Mouse (Mus musculus): ENCODE measurements around the gene Cyct. TPM values are rescaled to one million over a fixed set of nuclear protein-coding genes. Genes with fewer than 3 reads are reported as not detected.

Gene Cyct
- total RNA-seq (2023), result not detected

DNA sequence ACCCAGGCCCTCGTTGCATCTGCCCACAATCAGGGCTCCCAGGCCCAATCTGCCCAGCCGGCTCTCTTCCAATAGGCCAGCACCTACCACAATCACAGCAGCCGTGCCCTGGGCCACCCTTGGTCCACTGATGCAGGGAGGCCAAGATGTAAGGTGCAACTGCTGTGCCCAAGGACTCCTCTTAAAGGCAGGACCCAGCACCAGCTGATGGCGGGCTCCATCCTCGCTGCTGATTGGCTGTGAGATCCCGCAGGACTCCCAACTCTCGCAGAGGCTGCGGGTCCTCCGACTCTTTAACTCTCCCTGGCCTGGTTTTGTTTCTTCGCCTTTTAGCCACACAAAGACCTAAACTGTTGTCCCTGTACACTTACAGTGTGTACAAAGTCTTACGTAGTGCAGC, at the start of gene Cyct:
TSS of gene Cyct (minus strand) at position 225 of the 400 bp plus-strand sequence.

GRCm38 (mm10) chr2:76406151-76406936, 46.1 kb upstream of the Cyct start, which contains the start of gene Osbpl6:
Gene Osbpl6, plus strand, starts transcription at chr2:76406508.

DNA sequence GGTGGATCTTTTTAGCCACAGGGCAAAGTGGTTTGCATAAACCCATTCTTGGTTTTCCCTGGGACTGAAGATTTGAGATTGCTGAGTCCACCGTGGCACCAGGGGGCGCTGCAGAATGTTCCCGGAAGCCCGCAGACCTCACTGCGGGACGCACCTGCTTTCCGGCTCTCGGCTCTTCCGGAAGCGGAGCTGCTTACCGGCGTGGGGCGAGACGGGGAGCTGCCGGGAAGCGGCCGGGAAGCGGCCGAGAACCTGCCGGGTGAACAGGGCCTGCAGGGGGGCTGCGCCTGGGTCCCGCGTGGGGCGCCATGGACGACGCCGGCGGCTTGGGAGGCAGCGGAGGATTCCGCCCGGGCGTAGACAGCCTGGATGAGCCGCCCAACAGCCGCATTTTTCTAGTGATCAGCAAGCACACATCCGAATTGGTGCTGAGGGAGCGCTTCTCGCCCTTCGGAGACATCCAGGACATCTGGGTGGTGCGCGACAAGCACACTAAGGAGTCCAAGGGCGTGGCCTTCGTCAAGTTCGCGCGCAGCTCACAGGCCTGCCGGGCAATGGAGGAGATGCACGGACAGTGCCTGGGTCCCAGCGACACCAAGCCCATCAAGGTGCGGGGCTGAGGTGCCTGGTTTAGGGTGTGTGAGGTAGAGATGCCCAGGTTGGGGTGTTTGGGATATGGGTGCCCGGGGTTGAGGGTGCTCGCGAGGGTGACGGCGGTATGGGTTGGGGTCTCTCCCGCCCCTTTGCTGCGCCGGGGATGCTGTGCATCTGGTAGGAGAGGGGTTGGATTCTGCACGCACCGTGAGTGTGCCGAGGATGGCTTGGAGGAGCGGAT, 9.8 kb upstream of the Cyct start, which contains the start of gene Rbm45:
TSS of gene Rbm45 (plus strand) at position 164 of the 835 bp plus-strand sequence.

GRCm38 (mm10) chr2:76338215-76339156, 21.8 kb downstream of the Cyct start, which contains the start of gene Pde11a:
Gene Pde11a, minus strand, starts transcription at chr2:76338774.

Other genes starting within 250 kb of the Cyct start
- gene Pde11a, start 21.7 kb downstream of the Cyct start, total RNA-seq (2023), result 3.2 TPM
- gene Rbm45, start 9.5 kb upstream of the Cyct start, total RNA-seq (2023), result 28.9 TPM
- 10.9 TPM for gene Osbpl6, start 46.1 kb upstream of the Cyct start, total RNA-seq (2023)